Mouse (Mus musculus) kidney, embryonic 14.5 days (tissue): ENCODE measurements around the gene A630089N07Rik. TPM values are rescaled to one million over a fixed set of nuclear protein-coding genes. Genes with fewer than 3 reads are reported as not detected.
"Not testable (repeated sequence)": the region's sequence is repeated elsewhere in the genome, so short reads cannot be mapped to it uniquely, and the experiment has no call there.

ENCODE experiments used
- ATAC-seq: fragments of 200-750 bp; cut with Nextera tagmentation; 2 replicates; pipeline ENCODE4 v1.8.0; 2017; ENCODE audit warnings: moderate number of reproducible peaks, mild to moderate bottlenecking, moderate TSS enrichment, moderate library complexity; ENCODE audit not compliant: low FRiP score, low TSS enrichment
- H3K27ac ChIP-seq: fragments of 300-500 bp; sonication (generic); 2 replicates; pipeline ENCODE4 v1.5.1; 2014; ENCODE audit warnings: low read depth, mild to moderate bottlenecking, low read length, moderate library complexity, mixed read lengths
- H3K27me3 ChIP-seq: fragments of 300-500 bp; sonication (generic); 2 replicates; pipeline ENCODE4 v1.6.1; 2014; ENCODE audit warnings: mild to moderate bottlenecking, low read length; ENCODE audit not compliant: control insufficient read depth, insufficient read depth
- H3K36me3 ChIP-seq: fragments of 300-500 bp; sonication (generic); 2 replicates; pipeline ENCODE4 v1.6.1; 2014; ENCODE audit warnings: low read length, mixed read lengths; ENCODE audit not compliant: control insufficient read depth, insufficient read depth
- H3K4me1 ChIP-seq: fragments of 300-500 bp; sonication (generic); 2 replicates; pipeline ENCODE4 v1.6.1; 2014; ENCODE audit warnings: low read length, mixed read lengths; ENCODE audit not compliant: control insufficient read depth, insufficient read depth
- H3K4me2 ChIP-seq: fragments of 300-500 bp; sonication (generic); replicated peaks from 2 replicates; pipeline ENCODE4 v1.6.1; 2014; ENCODE audit warnings: low read depth, mild to moderate bottlenecking, low read length
- H3K4me3 ChIP-seq: fragments of 300-500 bp; sonication (generic); 2 replicates; pipeline ENCODE4 v1.5.1; 2014; ENCODE audit warnings: mild to moderate bottlenecking, low read length
- H3K9ac ChIP-seq: fragments of 300-500 bp; sonication (generic); 2 replicates; pipeline ENCODE4 v1.6.1; 2014; ENCODE audit warnings: low read depth, mild to moderate bottlenecking, low read length, moderate library complexity
- H3K9me3 ChIP-seq: fragments of 300-500 bp; sonication (generic); 2 replicates; pipeline ENCODE4 v1.6.1; 2016; ENCODE audit warnings: low read length; ENCODE audit not compliant: control insufficient read depth
- WGBS: fragments of 180-500 bp; shearing (Covaris S2); extraction: QIAGEN DNeasy Blood & Tissue Kit; methylation state at CpG from one replicate; pipeline ENCODE4 v1.1.7; 2014; 5-methylcytosine and 5-hydroxymethylcytosine counted together
- polyA plus RNA-seq: library from polyadenylated mRNA; unstranded; fragments of >200 nt; fragmentation: Nextera tagmentation; extraction: Ambion mirVana; gene quantifications from 2 replicates; pipeline ENCODE4 v1.2.1, GENCODE M21; 2014

A630089N07Rik gene
- 29.0 and 32.4 TPM in 2 replicates for polyA plus RNA-seq

DNA sequence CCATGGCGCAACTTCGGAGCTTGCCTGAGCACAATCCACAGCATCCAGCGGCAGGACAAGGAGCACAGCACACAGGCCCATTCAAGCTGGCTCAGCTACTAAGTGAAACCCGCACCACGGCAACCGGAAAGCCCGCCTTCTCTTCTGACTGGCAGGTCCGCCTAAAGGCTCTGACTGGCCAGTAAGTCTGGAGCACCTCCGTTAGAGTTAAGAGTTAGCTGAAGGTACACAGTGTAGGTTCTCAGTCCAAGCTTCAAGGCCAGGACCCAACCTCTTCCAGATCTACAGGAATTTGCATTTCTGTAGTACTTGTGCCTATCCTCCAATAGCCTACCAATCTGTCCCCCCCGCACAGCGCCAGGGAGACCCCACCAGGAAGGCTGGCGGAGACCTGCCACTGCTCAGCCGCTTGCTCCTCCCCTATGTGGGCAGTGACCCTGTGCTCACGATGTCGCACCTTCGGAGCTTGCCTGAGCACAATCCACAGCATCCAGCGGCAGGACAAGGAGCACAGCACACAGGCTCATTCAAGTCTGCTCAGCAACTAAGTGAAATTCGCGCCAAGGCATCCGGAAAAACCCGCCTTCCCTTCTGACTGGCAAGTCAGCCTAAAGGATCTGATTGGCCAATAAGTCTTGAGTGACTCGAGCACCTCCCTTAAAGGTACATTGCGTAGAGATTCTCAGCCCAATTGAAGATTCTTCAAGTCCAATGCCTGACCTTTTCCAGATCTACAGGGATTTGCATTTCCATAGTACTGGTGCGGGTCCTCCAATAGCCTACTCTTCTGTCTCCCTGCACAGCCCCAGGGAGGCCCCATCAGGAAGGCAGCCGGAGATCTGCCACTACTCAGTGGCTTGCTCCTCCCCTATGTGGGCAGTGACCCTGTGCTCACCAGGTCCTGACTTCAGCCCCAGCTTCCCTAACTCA lies at the start of gene A630089N07Rik:
Gene A630089N07Rik, minus strand, starts transcription at position 562 of the 930 bp plus-strand sequence.
- Histone ChIP-seq H3K27ac (peak within 1 kb of the TSS; percentile 82; the same call in 1 of the 2 replicates), H3K4me2 (peak within 1 kb of the TSS; percentile 61), H3K9ac (peak within 1 kb of the TSS; percentile 68), H3K4me3 (peak within 1 kb of the TSS; percentile 72)
- WGBS = under 1% methylated on average over 25 of the region's 25 CpGs
- not testable (repeated sequence) for H3K36me3 ChIP-seq, H3K27me3 ChIP-seq, H3K4me1 ChIP-seq, H3K9me3 ChIP-seq
- peak; percentile 99 for ATAC-seq

- no peak overlapping the region for H3K4me2 ChIP-seq
- H3K36me3 ChIP-seq = no peaks in the 10 kb centered on the region
- H3K27me3 ChIP-seq = no peaks in the 10 kb centered on the region
- H3K9ac ChIP-seq = no peak overlapping the region
- WGBS = 96% methylated on average over 11 of the region's 11 CpGs
- no peaks in the 10 kb centered on the region; the same call in 1 of the 2 replicates for H3K9me3 ChIP-seq
- no peaks in the 10 kb centered on the region for H3K4me1 ChIP-seq
- H3K4me3 ChIP-seq = no peak overlapping the region
- no peak for ATAC-seq
- no peak overlapping the region for H3K27ac ChIP-seq
Observed at GRCm38 (mm10) chr16:98107109-98107508, 24.9 kb upstream of the A630089N07Rik start.

- H3K36me3 ChIP-seq, H3K27me3 ChIP-seq, H3K9me3 ChIP-seq, H3K27ac ChIP-seq, H3K4me1 ChIP-seq: not testable (repeated sequence)
- Histone ChIP-seq H3K4me2 (peak overlapping the region; percentile 61), H3K9ac (peak overlapping the region; percentile 68), H3K4me3 (peak overlapping the region; percentile 72)
- WGBS = 1% methylated on average over 9 of the region's 9 CpGs
- peak; percentile 44 for ATAC-seq
Observed at GRCm38 (mm10) chr16:98081550-98081888, 731 bp downstream of the A630089N07Rik start.

DNA sequence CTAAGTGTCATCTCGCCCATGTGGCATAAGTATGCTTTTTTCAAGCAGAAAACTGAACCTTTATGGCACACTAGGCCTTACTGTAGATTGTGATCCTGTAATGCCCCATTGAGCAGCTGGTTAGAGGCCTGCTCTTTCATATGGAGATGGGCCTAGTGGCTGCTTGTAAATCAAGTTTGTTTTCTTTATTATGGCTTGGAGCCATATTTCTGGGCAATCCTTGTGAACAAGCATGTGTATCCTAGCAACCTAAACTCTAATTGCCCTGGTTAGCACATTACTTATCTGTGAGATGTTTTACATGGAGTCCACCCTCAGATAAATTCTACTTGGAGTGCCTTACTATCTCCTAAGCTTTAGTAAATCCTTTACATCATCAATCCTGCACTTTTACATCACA lies 1.1 kb downstream of the A630089N07Rik start:
- Histone ChIP-seq H3K4me3 (peak overlapping the region; percentile 72), H3K9ac (peak overlapping the region; percentile 68; the same call in 1 of the 2 replicates), H3K4me2 (peak overlapping the region; percentile 61)
- not testable (repeated sequence) for H3K27ac ChIP-seq, H3K27me3 ChIP-seq, H3K9me3 ChIP-seq, H3K36me3 ChIP-seq, H3K4me1 ChIP-seq, ATAC-seq
- whole genome bisulfite sequencing = 85% methylated on average over 1 of the region's 1 CpGs

DNA sequence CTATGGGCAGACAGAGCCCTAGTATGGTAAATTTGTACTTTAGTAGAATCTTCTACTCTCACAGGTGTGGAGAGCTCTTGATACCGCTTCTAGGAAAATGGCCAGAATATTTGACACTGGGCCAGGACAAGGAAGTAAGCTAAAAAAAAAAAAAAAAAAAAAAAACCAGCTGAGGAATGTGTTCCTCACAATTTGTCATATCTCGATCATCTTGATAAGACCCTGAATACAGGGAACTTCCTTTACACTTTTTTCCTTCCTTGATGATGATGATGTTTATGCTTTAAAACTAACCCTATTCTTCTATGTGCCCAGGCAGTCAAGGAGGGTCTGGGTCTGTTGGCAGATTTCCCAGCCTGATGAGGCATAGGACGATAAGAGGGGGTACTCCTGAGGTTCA lies 2.9 kb downstream of the A630089N07Rik start:
- not testable (repeated sequence) for H3K27me3 ChIP-seq, H3K4me2 ChIP-seq, H3K4me3 ChIP-seq, H3K36me3 ChIP-seq, H3K9me3 ChIP-seq, ATAC-seq, H3K27ac ChIP-seq, H3K4me1 ChIP-seq, H3K9ac ChIP-seq
- WGBS = 81% methylated on average over 3 of the region's 3 CpGs

DNA sequence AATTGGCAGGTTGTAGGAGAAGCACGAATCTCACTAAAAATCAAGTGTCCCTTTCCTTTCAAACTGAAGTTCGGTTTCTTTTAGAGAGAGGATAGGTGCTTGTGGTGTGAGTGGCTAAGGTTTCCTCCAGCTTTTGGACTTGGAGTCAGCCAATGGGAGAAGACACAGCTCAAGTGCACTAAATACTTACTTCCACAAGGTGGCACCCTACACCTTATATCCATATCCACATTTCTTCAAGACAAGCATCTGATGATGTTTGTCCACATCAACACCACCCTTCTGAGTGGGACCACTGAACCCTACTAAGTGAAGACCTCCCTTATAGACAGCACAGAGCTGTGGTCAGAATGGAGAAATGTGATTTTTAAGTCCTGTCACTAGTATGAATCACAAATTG lies 40.6 kb downstream of the A630089N07Rik start:
- no peak for ATAC-seq
- WGBS = 83% methylated on average over 2 of the region's 2 CpGs
- Histone ChIP-seq H3K9ac (no peak overlapping the region), H3K27ac (no peak overlapping the region), H3K4me2 (no peak overlapping the region), H3K36me3 (no peaks in the 10 kb centered on the region), H3K4me1 (no peaks in the 10 kb centered on the region), H3K9me3 (no peaks in the 10 kb centered on the region; the same call in 1 of the 2 replicates), H3K27me3 (no peaks in the 10 kb centered on the region), H3K4me3 (no peak overlapping the region)

DNA sequence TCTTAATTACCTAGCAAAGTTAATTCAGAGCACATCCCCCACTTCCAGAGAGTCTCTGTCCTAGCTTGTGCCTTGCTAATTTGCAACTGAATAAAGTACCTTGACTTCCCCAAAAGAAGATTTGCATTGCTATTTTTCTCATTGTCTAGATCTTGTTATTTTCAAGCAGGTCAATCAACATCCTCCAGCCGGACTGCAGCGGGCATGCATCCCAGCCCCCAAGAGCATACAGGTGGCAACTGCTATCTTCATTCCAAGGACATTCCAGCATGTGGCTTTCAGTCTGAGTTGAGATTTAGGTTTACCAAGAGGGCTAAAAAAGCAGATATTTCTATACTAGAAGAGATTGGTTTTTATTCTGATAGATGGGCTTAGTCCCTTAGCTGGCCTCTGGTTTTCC lies 47.3 kb downstream of the A630089N07Rik start:
- not testable (repeated sequence) for H3K36me3 ChIP-seq, H3K27me3 ChIP-seq, H3K9ac ChIP-seq, H3K4me1 ChIP-seq, H3K4me3 ChIP-seq, H3K4me2 ChIP-seq, ATAC-seq, H3K27ac ChIP-seq
- WGBS = 98% methylated on average over 2 of the region's 2 CpGs
- H3K9me3 ChIP-seq = peaks cover 15% of the 10 kb centered on the region

GRCm38 (mm10) chr16:98026186-98026585 lies 56.1 kb downstream of the A630089N07Rik start:
- WGBS = 77% methylated on average over 8 of the region's 8 CpGs
- H3K4me2 ChIP-seq, H3K4me1 ChIP-seq, H3K9ac ChIP-seq, H3K36me3 ChIP-seq, ATAC-seq, H3K27ac ChIP-seq, H3K27me3 ChIP-seq, H3K4me3 ChIP-seq: not testable (repeated sequence)
- H3K9me3 ChIP-seq = peaks cover 13% of the 10 kb centered on the region

- H3K4me2 ChIP-seq = no peak overlapping the region
- no peaks in the 10 kb centered on the region for H3K36me3 ChIP-seq
- WGBS = 78% methylated on average over 2 of the region's 2 CpGs
- H3K27ac ChIP-seq = no peak overlapping the region
- peaks cover 4% of the 10 kb centered on the region; the same call in 1 of the 2 replicates for H3K9me3 ChIP-seq
- H3K4me1 ChIP-seq = no peaks in the 10 kb centered on the region
- no peak overlapping the region for H3K9ac ChIP-seq
- H3K27me3 ChIP-seq = no peaks in the 10 kb centered on the region
- ATAC-seq = no peak
- no peak overlapping the region for H3K4me3 ChIP-seq
Observed at GRCm38 (mm10) chr16:98022657-98023345, 59.4 kb downstream of the A630089N07Rik start.
